Mouse (Mus musculus) hindbrain, embryonic 16.5 days (tissue): ENCODE results near the gene Macrod2. TPM values are rescaled to one million over a fixed set of nuclear protein-coding genes. Genes with fewer than 3 reads are reported as not detected.
A peak's percentile ranks its signal among the peaks of the same experiment; 100 is the strongest.

Experiments used
- ATAC-seq: fragments of 200-750 bp; cut with Nextera tagmentation; 2 replicates; pipeline ENCODE4 v1.8.0; 2017; ENCODE audit warnings: moderate TSS enrichment, moderate library complexity
- H3K27ac ChIP-seq: fragments of 300-500 bp; sonication (generic); 2 replicates; pipeline ENCODE4 v1.5.1; 2014; ENCODE audit warnings: low read depth, mild to moderate bottlenecking, control low read depth, low read length, moderate library complexity
- H3K27me3 ChIP-seq: fragments of 300-500 bp; sonication (generic); replicated peaks from 2 replicates; pipeline ENCODE4 v1.6.1; 2014; ENCODE audit warnings: low read length; ENCODE audit not compliant: control insufficient read depth, insufficient read depth
- H3K36me3 ChIP-seq: fragments of 300-500 bp; sonication (generic); 2 replicates; pipeline ENCODE4 v1.6.1; 2014; ENCODE audit warnings: mild to moderate bottlenecking, low read length, moderate library complexity, mixed read lengths; ENCODE audit not compliant: control insufficient read depth, insufficient read depth
- H3K4me1 ChIP-seq: fragments of 300-500 bp; sonication (generic); 2 replicates; pipeline ENCODE4 v1.6.1; 2014; ENCODE audit warnings: low read depth, low read length; ENCODE audit not compliant: control insufficient read depth, insufficient read depth
- H3K4me2 ChIP-seq: fragments of 300-500 bp; sonication (generic); 2 replicates; pipeline ENCODE4 v1.6.1; 2014; ENCODE audit warnings: mild to moderate bottlenecking, low read length, control low read depth, moderate library complexity
- H3K4me3 ChIP-seq: fragments of 300-500 bp; sonication (generic); 2 replicates; pipeline ENCODE4 v1.5.1; 2014; ENCODE audit warnings: mild to moderate bottlenecking, low read length, control low read depth, moderate library complexity
- H3K9ac ChIP-seq: fragments of 300-500 bp; sonication (generic); 2 replicates; pipeline ENCODE4 v1.6.1; 2014; ENCODE audit warnings: low read depth, mild to moderate bottlenecking, control low read depth, low read length, moderate library complexity
- H3K9me3 ChIP-seq: fragments of 300-500 bp; sonication (generic); 2 replicates; pipeline ENCODE4 v1.6.1; 2014; ENCODE audit warnings: mild to moderate bottlenecking, low read length, moderate library complexity; ENCODE audit not compliant: control insufficient read depth
- WGBS: fragments of 180-500 bp; shearing (Covaris S2); extraction: QIAGEN DNeasy Blood & Tissue Kit; methylation state at CpG from one replicate; pipeline ENCODE4 v1.1.7; 2014; 5-methylcytosine and 5-hydroxymethylcytosine counted together
- polyA plus RNA-seq: library from polyadenylated mRNA; unstranded; fragments of >200 nt; fragmentation: Nextera tagmentation; extraction: Ambion mirVana; gene quantifications from 2 replicates; pipeline ENCODE4 v1.2.1, GENCODE M21; 2015

Macrod2 gene
- polyA plus RNA-seq, 1 experiment from 2014 or later = 85.4 TPM

DNA sequence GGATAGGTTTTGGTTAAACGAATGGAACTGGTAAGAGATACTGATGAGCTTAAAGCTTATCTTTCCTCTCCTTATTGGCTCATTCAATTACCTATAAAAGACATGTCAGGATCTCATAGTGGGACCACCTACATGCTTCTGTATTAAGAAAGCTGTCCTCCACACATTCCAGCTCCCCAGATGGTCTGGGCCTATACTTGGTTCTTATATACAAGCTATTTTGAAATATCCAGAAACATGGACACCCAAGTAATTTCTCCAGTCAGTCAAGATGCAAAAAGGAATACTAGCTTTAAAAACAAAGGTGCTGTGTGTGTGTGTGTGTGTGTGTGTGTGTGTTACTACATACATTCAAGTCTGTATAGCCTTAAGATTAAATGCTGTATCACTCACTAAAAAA lies 833.7 kb downstream of the Macrod2 start:
- 100% methylated on average over 1 of the region's 1 CpGs for WGBS
- Histone ChIP-seq H3K4me3 (no peak overlapping the region), H3K27me3 (no peaks in the 10 kb centered on the region), H3K9ac (no peak overlapping the region), H3K36me3 (no peaks in the 10 kb centered on the region), H3K4me1 (peaks cover 3% of the 10 kb centered on the region; the same call in 1 of the 2 replicates), H3K27ac (no peak overlapping the region), H3K4me2 (no peak overlapping the region), H3K9me3 (no peaks in the 10 kb centered on the region)
- ATAC-seq = no peak

DNA sequence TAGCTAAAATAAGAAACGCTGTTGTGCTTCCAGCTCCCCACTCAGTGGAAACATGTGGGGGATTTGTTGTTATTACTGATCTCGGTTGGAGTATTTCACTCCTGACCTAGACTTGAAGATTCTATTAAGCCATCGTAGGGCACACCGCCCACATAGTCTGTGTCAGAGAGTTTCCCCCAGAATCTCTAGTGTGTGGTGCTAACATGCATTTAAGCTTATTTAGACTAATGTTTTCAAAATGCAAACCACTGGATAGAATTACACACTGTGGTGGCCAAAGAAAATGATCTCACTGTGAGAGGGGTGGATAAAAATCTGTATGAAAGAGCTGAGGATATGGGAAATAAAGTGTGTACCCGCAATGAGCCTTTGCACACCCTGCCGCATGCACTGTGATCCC lies 834.7 kb downstream of the Macrod2 start:
- H3K4me3 ChIP-seq = no peak overlapping the region
- H3K4me2 ChIP-seq = no peak overlapping the region
- no peak overlapping the region for H3K27ac ChIP-seq
- H3K9me3 ChIP-seq = no peaks in the 10 kb centered on the region
- H3K9ac ChIP-seq = no peak overlapping the region
- H3K36me3 ChIP-seq = no peaks in the 10 kb centered on the region
- 65% methylated on average over 6 of the region's 6 CpGs for whole genome bisulfite sequencing
- peaks cover 3% of the 10 kb centered on the region; the same call in 1 of the 2 replicates for H3K4me1 ChIP-seq
- no peak for ATAC-seq
- H3K27me3 ChIP-seq = no peaks in the 10 kb centered on the region

DNA sequence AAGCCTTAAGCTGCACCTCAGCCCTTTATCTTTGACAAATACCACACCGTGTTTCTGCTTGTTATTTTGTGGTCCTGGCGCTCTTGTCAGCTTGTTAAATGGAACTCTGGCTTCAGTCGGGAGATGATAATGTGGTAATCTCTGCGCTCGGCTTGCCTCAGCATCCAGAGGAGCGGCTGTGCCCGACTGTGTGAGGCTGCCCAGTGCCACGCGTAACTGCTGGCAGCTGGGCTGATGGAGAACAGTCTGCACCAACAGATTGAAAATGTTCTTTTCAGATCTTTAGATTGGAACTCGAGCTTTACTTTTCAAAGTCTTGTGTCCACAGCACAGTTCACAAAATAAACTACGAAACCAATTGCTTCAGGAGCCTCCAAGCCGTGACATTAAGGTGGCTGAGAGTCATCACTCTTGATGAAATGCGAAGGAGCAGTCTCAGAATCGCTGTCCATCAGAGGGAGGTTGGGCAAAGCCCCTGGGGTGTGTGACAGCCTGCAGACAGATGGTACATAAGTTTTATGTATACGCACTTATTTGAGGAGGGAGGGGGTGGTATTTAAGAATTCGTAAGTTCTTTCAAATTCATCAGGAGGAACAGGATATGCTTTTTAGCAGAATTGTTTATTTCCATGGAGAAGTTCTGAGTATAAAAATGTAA lies 836.0 kb downstream of the Macrod2 start:
- H3K4me1 ChIP-seq = peaks cover 3% of the 10 kb centered on the region; the same call in 1 of the 2 replicates
- H3K27me3 ChIP-seq = no peaks in the 10 kb centered on the region
- no peak overlapping the region for H3K27ac ChIP-seq
- H3K9me3 ChIP-seq = no peaks in the 10 kb centered on the region
- H3K9ac ChIP-seq = no peak overlapping the region
- 26% methylated on average over 16 of the region's 16 CpGs for WGBS
- H3K4me2 ChIP-seq = peak overlapping the region; percentile 41
- peak; percentile 86 for ATAC-seq
- H3K36me3 ChIP-seq = no peaks in the 10 kb centered on the region
- H3K4me3 ChIP-seq = no peak overlapping the region

DNA sequence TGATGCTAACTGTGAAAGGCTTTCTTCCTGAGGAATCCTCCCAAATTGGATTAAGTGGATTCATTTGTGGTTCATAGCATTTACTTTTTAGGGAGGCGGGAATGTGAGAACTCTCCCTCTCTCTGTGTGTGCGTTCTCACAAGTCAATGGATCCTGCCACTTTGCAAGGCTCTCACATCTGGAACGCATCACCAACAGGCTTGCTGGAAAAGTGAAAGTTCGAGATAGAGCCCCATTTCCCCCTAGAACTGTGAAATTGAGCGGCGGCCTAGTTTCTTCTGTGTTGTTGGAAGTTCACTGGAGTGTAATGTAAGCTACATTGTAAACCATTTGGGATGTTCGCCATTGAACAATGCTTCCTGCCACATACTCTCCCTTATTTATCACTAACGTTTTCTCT lies 839.2 kb downstream of the Macrod2 start:
- Histone ChIP-seq H3K27me3 (no peaks in the 10 kb centered on the region), H3K4me3 (no peak overlapping the region), H3K27ac (no peak overlapping the region), H3K9me3 (no peaks in the 10 kb centered on the region), H3K4me1 (peaks cover 3% of the 10 kb centered on the region; the same call in 1 of the 2 replicates), H3K36me3 (no peaks in the 10 kb centered on the region), H3K9ac (no peak overlapping the region), H3K4me2 (no peak overlapping the region)
- 58% methylated on average over 8 of the region's 8 CpGs for WGBS
- ATAC-seq = no peak

DNA sequence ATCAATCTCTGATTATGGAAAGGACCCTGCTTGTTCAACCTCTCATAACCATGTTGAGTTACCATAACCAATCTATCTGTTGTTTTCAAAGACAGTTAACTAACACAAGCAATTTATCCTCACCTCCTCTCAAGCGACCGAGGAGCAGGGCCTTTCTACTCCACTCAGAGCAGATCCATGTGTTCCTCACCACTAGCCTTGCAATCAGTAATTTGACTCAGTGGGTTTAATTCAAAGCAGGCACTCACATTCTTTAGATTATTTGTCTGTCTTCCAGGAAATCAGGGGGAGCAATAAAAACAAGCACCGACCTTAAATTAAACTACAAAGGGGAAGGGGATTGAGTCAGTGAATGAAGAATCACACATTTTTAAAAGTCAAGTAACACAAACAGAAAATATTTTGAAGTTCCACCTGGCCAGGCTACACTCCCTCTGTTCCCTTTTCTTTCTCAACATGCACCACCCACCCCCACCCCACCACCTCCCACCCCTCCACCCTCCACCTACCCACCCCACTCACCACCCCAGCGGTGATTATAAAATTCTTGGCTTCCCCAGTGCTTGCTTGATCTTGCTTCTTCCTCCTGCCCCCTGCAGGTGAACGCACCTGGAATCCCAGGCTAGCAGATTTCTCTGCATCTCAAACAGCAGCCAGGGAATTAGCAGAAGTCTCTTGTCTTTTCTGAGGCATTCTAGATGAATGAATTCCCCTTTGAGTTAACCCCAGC lies 839.8 kb downstream of the Macrod2 start:
- H3K4me1 ChIP-seq = peaks cover 3% of the 10 kb centered on the region; the same call in 1 of the 2 replicates
- 44% methylated on average over 5 of the region's 5 CpGs for WGBS
- H3K27ac ChIP-seq = no peak overlapping the region
- H3K9me3 ChIP-seq = no peaks in the 10 kb centered on the region
- H3K27me3 ChIP-seq = no peaks in the 10 kb centered on the region
- no peak overlapping the region for H3K4me2 ChIP-seq
- no peak for ATAC-seq
- H3K4me3 ChIP-seq = no peak overlapping the region
- H3K9ac ChIP-seq = no peak overlapping the region
- no peaks in the 10 kb centered on the region for H3K36me3 ChIP-seq

DNA sequence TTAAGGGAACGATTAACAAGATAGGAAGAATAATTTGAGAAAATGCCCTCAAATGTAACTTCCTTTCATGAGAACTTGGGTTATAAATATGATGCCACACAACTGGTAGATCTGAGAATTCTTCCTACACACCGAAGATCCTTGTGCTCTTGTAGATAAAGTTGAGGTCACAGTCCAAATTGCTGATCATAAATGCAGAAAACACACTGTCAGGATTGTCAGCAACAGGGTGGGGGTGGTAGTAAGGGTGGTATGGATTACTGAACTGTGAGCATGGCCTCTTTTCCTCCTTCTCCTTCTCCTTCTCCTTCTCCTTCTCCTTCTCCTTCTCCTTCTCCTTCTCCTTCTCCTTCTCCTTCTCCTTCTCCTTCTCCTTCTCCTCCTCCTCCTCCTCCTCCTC lies 852.6 kb downstream of the Macrod2 start:
- Histone ChIP-seq H3K9ac (no peak overlapping the region), H3K9me3 (no peaks in the 10 kb centered on the region), H3K4me3 (no peak overlapping the region), H3K4me1 (no peaks in the 10 kb centered on the region), H3K4me2 (no peak overlapping the region), H3K27ac (no peak overlapping the region), H3K36me3 (no peaks in the 10 kb centered on the region), H3K27me3 (no peaks in the 10 kb centered on the region)
- ATAC-seq = no peak
- 92% methylated on average over 2 of the region's 2 CpGs for WGBS

DNA sequence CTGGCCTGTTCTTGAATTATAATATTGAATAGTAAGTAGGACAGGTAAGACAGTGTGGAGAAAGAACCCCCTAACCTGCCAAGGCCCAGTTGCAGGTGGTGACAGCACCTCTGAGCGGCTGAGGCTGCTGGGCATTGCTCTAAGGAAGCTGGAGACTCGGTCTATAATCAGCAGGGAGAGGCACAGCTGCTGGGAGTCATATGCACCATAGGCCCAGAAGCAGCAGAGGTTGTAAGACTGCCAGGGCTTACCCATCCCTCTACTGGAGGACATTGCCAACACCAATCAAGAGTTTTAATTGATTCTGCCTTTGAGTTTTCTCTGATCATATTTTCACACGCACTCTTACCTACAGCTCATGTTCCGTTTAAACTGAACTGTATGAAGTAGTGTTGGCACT lies 869.5 kb downstream of the Macrod2 start:
- 74% methylated on average over 4 of the region's 4 CpGs for WGBS
- H3K9me3 ChIP-seq = no peaks in the 10 kb centered on the region
- H3K4me3 ChIP-seq = no peak overlapping the region
- no peak overlapping the region for H3K9ac ChIP-seq
- no peak overlapping the region for H3K27ac ChIP-seq
- H3K36me3 ChIP-seq = no peaks in the 10 kb centered on the region
- no peaks in the 10 kb centered on the region for H3K27me3 ChIP-seq
- H3K4me2 ChIP-seq = no peak overlapping the region
- ATAC-seq = 0 out of 2 replicates have a peak, but pooled peaks have one; percentile 24
- no peaks in the 10 kb centered on the region for H3K4me1 ChIP-seq

DNA sequence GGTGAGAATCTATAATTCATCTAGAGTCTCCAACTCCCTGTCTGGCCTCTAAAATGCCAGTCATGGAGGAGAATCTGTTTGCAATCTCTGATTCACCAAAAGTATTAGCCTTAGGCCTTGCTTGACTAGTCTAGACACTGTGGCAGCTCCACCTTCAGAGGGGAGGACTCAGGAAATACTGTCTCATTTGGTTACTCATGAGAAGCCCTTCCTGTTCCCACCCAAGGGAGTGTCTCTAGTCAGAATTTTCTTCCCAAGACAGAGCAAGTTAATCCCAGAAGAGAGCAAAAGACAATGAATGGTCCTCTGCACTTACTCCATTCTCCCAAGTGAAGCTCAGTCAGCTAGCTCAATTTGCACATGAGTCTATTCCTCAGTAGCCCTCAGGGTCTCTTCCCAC lies 871.5 kb downstream of the Macrod2 start:
- Histone ChIP-seq H3K27me3 (no peaks in the 10 kb centered on the region), H3K27ac (no peak overlapping the region), H3K4me2 (no peak overlapping the region), H3K4me3 (no peak overlapping the region), H3K4me1 (no peaks in the 10 kb centered on the region), H3K9ac (no peak overlapping the region), H3K9me3 (no peaks in the 10 kb centered on the region), H3K36me3 (no peaks in the 10 kb centered on the region)
- no peak for ATAC-seq

DNA sequence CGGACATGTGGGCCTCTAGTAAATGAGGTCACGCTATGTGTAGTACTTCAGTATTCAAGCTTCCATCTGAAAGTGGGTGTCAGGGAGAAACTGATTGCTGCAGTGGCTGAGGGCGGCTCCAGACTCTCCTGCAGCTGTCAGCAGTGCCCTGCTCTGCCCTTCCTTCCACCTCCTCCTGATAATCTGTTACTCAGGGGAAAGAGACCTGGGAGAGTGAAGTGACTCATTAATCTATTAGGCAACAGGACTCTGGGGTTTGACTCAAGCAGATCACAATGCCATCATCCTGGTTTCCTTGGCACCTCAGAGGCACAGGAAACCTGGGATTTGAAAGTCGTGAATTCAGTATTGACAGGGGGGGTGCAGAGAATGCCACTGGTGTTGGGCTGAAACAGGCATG lies 876.4 kb downstream of the Macrod2 start:
- H3K9ac ChIP-seq = no peak overlapping the region
- H3K36me3 ChIP-seq = no peaks in the 10 kb centered on the region
- no peak for ATAC-seq
- no peaks in the 10 kb centered on the region for H3K9me3 ChIP-seq
- no peaks in the 10 kb centered on the region for H3K27me3 ChIP-seq
- H3K27ac ChIP-seq = no peak overlapping the region
- no peak overlapping the region for H3K4me2 ChIP-seq
- WGBS = 78% methylated on average over 4 of the region's 4 CpGs
- H3K4me1 ChIP-seq = no peaks in the 10 kb centered on the region
- H3K4me3 ChIP-seq = no peak overlapping the region
